11 mouse cellular contexts compared by ENCODE assay signal in genomic region chr11:79821986-79822385, GRCm38 (mm10).
"Had no signal": no experiment of that assay in that cellular context is flagged by ENCODE, and none has a peak within 500 bp of the region (broad histone marks: within the 10 kb centered on the region; RNA-seq: fewer than 3 reads in every experiment).

No protein-coding gene starts in this region.

- DNase-seq: kidney, postnatal 14 days; lung, adult 2 months; lung, postnatal 36 days; midbrain, embryonic 14.5 days; right cerebral cortex, postnatal 14 days; thymus, postnatal 36 days had no signal

- H3K36me3 ChIP-seq: limb, embryonic 10.5 days; liver, embryonic 15.5 days; neural tube, embryonic 13.5 days had no signal

- H3K4me2 ChIP-seq: liver, embryonic 11.5 days; liver, embryonic 15.5 days; neural tube, embryonic 13.5 days had no signal

- H3K4me3 ChIP-seq: limb, embryonic 10.5 days; liver, embryonic 15.5 days; neural tube, embryonic 13.5 days had no signal

- H3K27me3 ChIP-seq: neural tube, embryonic 13.5 days had no signal

- H3K9me3 ChIP-seq: limb, embryonic 10.5 days; liver, embryonic 15.5 days; neural tube, embryonic 13.5 days had no signal

- H3K9ac ChIP-seq: liver, embryonic 15.5 days; neural tube, embryonic 13.5 days had no signal

- H3K27ac ChIP-seq: limb, embryonic 10.5 days; liver, embryonic 15.5 days; neural tube, embryonic 13.5 days had no signal

- H3K4me1 ChIP-seq: liver, embryonic 15.5 days; neural tube, embryonic 13.5 days had no signal

- ATAC-seq: lung, postnatal 0 days had no signal
